Mouse (Mus musculus) neutrophil, adult 65 days (primary cell): ENCODE data around the gene Gpr4. TPM values are rescaled to one million over a fixed set of nuclear protein-coding genes. Genes with fewer than 3 reads are reported as not detected.

ENCODE experiments used
- total RNA-seq: library from RNA; stranded (reverse); gene quantifications from 2 replicates; pipeline ENCODE4 v1.2.4, GENCODE M21; 2023

The Gpr4 gene
- total RNA-seq: 0.14 and 0.25 TPM in 2 replicates

DNA sequence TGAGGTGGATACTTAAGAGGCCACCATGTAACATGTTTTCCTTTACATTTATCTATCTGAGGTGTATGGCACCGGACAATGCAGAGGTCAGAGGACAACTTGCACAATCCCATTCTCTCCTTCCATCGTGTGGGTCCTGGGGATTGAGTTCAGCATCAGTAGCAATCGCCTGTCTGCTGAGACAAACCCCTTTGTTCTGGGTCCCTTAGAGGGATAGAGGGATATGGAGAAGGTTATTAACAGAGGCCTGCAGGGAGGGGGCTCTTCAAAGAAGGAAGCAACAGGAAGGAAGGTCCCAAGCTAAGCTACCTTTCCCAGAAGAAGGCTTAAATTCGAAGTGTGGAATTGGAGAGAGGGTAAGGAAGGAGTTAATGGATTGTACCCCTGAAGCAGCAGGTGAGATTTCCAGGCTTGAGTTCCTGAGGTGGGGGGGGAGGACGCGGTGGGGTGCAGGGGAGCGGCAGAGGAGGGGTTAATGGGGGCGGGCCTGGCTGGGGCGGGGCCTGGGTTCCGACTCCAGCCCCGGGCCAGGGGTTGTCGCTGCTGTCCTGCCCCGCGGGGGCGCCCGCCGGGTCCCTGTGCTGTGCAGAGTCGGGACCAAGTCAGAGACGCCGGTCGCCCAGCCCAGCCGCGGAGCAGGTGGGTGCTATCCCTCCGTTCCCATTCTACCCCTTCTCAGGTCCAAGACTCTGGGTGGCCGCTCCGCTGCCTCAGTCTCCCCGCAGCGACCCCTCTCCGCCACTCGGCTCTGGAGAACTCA, at the start of gene Gpr4:
Gene Gpr4, plus strand, starts transcription at position 543 of the 760 bp plus-strand sequence.

DNA sequence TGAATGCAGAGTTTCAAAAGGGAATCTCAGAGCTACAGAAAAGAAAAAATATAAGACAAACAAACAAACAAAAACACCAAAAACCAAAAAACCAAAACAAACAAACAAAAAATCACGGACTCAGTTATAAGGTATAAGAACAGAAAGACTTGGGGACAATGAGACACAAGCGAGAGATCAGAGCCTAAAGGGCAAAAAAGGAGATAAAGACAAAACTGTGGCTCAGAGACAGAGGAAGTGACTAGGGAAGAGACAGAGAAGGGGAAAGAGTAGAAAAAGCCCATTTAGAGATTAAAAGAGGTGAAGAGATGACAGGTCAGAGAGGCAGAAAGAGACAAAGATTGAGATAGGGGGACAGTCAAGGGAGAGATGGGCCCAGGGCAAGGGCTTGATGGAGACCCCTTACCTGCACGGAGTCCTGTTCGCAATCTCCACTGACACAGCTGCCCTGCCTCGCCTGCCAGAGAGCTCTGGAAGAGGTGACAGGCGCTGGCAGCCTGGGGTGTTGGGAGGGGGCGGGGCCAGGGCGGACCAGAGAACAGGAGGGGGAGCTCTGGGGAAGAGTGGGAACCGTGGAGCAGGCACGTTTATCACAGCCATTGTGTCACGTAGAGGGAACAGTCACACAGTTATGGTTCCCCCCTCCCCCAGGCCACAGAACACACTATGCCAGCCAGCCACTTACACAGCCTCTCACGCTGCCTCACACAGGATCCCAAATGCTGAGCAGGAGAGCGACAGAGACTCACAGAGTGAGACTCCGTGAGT, 46.5 kb upstream of the Gpr4 start, which contains the start of gene Gipr:
Gene Gipr, minus strand, starts transcription at position 472 of the 768 bp plus-strand sequence.

DNA sequence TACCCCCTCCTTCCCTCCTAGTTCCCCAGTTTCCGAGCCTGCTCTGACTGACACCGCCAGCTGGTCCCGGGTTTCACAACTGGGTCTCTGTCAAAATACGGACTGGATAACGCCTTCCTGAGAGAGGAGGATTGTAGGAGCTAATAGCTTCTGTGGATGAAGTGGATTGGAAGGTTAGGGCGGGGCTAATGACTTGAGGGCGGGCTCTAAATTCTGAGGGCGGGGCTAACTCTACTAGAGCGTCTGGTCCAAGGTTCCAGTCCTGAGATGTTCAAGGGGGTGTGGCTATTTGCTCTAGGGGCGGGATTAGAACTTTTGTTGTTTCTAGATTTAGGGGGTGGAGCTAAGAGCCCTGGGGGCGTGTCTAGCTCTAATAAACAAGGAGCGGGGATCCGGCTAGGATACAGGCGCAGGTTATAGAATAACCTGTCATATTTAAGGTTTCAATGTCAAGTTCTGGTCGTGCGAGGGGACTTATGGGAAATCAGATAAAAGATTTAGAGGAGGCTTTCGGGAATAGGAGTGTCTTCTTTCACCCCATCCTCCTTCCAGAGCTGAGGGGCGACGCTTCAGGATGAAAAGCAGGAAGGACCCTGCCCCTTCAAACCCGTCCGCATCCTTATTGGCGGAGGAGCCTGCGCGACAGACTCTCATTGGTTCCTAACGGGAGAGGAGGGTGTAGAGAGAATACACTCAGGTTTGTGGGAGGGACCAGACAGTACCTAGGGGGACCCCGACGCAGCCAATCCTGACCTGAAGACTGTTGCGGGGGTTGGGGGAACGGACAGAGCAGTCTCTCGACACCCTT, 36.4 kb upstream of the Gpr4 start, which contains the start of gene Eml2:
Gene Eml2, plus strand, starts transcription at position 714 of the 808 bp plus-strand sequence.

DNA sequence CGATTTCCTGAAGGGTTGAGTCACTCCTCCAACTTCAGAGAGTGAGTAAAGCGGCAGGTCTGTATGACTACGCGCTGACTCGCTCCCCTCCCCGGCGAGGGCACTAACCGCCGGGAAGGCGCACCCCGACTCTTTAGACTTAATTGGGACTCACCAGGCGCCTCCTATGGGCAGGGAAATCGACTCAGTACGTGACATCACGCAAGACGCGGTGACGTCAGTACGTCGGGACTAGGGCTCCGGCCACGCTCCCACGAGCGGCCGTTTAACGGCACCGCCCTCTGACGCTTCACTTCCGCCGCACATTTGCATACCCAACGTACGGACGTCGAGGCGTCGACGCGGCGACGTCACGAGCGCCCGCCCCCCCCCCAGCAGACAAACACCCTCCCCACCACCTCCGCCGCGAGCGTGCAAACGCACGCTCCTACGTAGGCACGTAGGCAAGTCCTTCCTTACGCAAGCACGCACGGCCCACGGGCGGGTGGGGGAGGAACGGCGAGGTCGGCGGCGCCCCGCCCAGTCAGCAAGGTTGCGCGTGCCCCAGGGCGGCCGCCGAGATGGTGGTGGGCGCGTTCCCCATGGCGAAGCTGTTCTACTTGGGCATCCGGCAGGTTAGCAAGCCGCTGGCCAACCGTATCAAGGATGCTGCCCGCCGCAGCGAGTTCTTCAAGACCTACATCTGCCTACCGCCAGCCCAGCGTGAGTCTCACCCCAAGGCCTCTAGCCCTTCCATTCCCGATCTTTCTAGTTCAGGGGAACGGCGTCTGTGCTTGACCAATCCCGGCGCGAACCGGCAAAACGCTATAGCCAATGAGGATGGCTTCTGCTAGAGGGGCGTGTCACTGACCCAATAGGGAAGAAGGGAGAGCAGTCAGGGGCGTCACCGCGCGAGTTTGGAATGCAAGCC, 15.8 kb downstream of the Gpr4 start, which contains the start of gene Opa3:
Gene Opa3, plus strand, starts transcription at position 452 of the 910 bp plus-strand sequence.

DNA sequence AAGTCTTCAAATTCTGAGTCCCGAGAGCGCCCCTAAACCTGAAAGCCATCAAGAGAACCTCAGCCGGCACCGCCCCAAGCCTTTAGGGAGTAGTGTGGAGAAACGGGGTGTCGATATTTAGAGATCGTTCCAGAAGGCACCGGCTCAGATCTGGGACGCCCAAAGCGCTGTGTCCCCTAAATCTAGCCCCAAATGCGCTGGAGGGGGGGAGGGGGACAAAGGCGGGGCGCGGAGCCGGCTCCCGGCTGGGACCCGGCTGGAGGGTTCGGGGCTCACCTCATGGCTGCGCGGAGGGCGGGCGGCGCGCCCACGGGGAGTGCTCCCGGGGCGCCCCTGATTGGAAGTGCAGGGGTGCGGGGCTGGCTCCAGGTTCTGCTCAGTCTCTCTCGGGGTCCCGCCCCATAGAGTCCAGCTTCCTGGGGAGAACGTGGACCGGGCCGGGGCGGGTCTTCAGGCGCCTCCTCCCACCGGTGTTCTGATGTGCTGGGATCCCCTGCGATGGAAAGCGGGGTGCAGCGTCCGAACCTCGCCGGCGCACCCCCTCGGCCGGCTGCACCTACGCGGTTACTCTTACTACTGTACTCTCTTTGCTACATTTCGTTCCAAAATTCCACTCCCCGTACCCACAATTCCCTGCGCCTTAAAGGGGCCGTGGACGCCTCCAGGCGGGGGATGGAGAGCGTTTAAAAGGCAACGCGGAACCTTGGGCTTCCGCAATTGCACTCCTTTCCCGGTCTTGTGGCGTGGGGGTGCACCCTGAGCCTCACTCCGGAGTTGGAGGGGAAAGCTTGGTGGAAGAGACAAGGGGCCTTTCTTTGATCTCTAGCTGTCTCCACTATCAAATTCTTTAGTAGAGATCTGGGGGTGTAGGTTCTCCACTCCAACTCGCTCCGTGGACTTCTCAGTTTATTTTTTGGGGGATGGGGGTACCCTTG, 59.2 kb downstream of the Gpr4 start, which contains the start of gene Vasp:
Gene Vasp, minus strand, starts transcription at position 580 of the 935 bp plus-strand sequence.

Other genes with a start within 250 kb of the Gpr4 start
- gene Nanos2, start 225.1 kb upstream of the Gpr4 start, total RNA-seq: not detected in 2 replicates
- 0.48 TPM in 1 of 2 replicates, not detected in the other for gene Mypop, start 221.3 kb upstream of the Gpr4 start, total RNA-seq
- gene Irf2bp1, start 208.5 kb upstream of the Gpr4 start, total RNA-seq: 11.7 and 14.2 TPM in 2 replicates
- not detected in 2 replicates for gene Foxa3, start 189.0 kb upstream of the Gpr4 start, total RNA-seq
- 48.2 and 50.0 TPM in 2 replicates for gene Sympk, start 188.2 kb upstream of the Gpr4 start, total RNA-seq
- not detected in 2 replicates for gene Rsph6a, start 157.8 kb upstream of the Gpr4 start, total RNA-seq
- gene Dmwd, start 136.3 kb upstream of the Gpr4 start, total RNA-seq: 17.9 and 18.4 TPM in 2 replicates
- 3.2 and 5.1 TPM in 2 replicates for gene Dmpk, start 128.7 kb upstream of the Gpr4 start, total RNA-seq
- gene Six5, start 117.9 kb upstream of the Gpr4 start, total RNA-seq: not detected in 2 replicates
- not detected in 2 replicates for gene Gm4969, start 94.2 kb upstream of the Gpr4 start, total RNA-seq
- gene Fbxo46, start 92.7 kb upstream of the Gpr4 start, total RNA-seq: 10.8 and 13.2 TPM in 2 replicates
- 9.2 and 15.5 TPM in 2 replicates for gene Qpctl, start 63.2 kb upstream of the Gpr4 start, total RNA-seq
- 23.1 and 30.1 TPM in 2 replicates for gene Snrpd2, start 62.8 kb upstream of the Gpr4 start, total RNA-seq
- gene Gipr, start 46.4 kb upstream of the Gpr4 start, total RNA-seq: not detected in 2 replicates
- gene Eml2, start 36.1 kb upstream of the Gpr4 start, total RNA-seq: 66.7 and 67.7 TPM in 2 replicates
- gene Opa3, start 15.8 kb downstream of the Gpr4 start, total RNA-seq: 23.2 and 33.0 TPM in 2 replicates
- gene Vasp, start 59.3 kb downstream of the Gpr4 start, total RNA-seq: 743 and 770 TPM in 2 replicates
- gene Ppm1n, start 67.5 kb downstream of the Gpr4 start, total RNA-seq: 1.2 TPM in 2 replicates
- not detected in 2 replicates for gene Rtn2, start 70.1 kb downstream of the Gpr4 start, total RNA-seq
- 1,152 and 1,682 TPM in 2 replicates for gene Fosb, start 97.5 kb downstream of the Gpr4 start, total RNA-seq
- 17.8 and 28.2 TPM in 2 replicates for gene Ercc1, start 132.2 kb downstream of the Gpr4 start, total RNA-seq
- 5.3 TPM in 2 replicates for gene Cd3eap, start 146.9 kb downstream of the Gpr4 start, total RNA-seq
- gene Ppp1r13l, start 147.2 kb downstream of the Gpr4 start, total RNA-seq: 3.0 and 3.8 TPM in 2 replicates
- gene Ercc2, start 169.5 kb downstream of the Gpr4 start, total RNA-seq: 15.4 and 19.1 TPM in 2 replicates
- gene Klc3, start 191.6 kb downstream of the Gpr4 start, total RNA-seq: 0.27 TPM in 1 of 2 replicates, not detected in the other
- gene Ckm, start 192.2 kb downstream of the Gpr4 start, total RNA-seq: 0.86 and 2.3 TPM in 2 replicates
- gene Mark4, start 246.3 kb downstream of the Gpr4 start, total RNA-seq: 29.7 and 32.2 TPM in 2 replicates